Mouse (Mus musculus) inflammation-experienced regulatory T-cells, adult 6 months (primary cell): ENCODE measurements around the gene Enc1. TPM values are rescaled to one million over a fixed set of nuclear protein-coding genes. Genes with fewer than 3 reads are reported as not detected.
"Not testable (repeated sequence)": the region's sequence is repeated elsewhere in the genome, so short reads cannot be mapped to it uniquely, and the experiment has no call there.

Experiments used
- ATAC-seq: one replicate; pipeline ENCODE4 v1.8.0; 2017
- polyA plus RNA-seq, 3 experiments: library from polyadenylated mRNA; unstranded; fragments of 100-300 nt; shearing (Covaris generic); gene quantifications; one replicate each; pipeline ENCODE4 v1.2.1; 2017

Gene Enc1
- polyA plus RNA-seq, 3 experiments from 2014 or later, result 1.7 to 4.6 (median 3.3) TPM

DNA sequence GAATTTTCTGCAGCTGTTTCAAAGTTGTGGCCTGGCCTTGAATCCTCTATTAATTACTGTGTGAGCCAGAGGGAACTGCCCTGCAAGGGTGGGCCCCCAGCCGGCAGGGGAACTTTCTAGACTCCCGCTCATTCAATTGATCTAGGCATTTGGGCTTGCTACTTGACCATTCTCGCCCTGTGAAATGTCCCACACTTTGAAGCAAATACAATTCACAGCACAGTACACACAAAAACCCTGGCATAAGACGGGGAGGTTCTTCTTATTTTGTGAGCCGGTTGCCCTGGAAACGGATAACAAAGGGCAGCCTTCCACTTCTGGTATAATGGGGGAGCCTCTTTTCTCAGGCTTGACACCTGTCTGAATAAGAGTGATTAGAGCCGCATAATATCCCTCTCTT is 11.6 kb downstream of the Enc1 start:
- no peak for ATAC-seq

DNA sequence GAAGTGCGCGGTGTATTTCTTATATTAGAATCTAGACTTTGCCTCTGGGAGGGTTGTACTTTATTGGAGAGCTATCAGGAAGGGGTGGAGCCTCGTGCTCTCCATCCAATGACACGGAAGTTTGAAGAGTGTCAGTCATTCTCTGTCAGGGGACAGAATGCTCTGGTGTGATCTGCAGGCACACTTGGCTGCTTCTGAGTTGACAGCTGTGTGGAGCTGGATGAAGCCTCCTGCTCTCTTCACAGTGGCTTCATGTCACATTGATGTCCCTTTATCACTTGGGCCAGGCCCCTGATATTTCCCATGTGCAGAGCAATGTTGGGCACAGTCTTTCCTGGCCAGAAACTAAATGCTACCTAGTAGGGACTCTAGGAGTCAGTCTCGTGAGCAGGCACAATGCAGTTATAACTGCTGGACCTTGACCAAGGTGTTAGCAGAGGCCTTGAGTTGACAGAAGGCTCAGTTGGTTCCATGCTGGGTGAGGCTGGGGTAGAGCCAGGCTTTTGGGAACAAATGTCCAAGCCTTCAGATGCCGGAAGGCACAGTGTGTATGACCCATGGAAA is 12.6 kb downstream of the Enc1 start:
- no peak for ATAC-seq

DNA sequence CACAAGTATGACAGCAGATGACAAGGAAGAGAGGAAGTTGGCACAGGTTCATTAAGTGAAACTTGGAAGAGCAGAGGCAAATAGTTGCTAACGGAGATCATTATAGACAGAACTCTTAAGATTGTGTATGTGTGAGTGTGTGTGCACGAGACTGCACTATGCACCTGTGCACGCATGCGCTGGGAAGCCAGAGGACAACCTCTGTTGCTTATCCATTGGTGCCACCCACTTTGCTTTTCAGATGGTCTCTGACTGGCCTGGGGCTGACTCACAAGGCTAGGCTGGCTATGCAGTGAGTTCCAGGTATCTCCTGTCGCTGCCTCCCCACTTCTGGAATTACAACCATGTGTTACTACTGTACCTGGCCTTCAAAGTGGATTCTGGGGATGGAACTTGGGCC is 13.1 kb downstream of the Enc1 start:
- ATAC-seq, result no peak

DNA sequence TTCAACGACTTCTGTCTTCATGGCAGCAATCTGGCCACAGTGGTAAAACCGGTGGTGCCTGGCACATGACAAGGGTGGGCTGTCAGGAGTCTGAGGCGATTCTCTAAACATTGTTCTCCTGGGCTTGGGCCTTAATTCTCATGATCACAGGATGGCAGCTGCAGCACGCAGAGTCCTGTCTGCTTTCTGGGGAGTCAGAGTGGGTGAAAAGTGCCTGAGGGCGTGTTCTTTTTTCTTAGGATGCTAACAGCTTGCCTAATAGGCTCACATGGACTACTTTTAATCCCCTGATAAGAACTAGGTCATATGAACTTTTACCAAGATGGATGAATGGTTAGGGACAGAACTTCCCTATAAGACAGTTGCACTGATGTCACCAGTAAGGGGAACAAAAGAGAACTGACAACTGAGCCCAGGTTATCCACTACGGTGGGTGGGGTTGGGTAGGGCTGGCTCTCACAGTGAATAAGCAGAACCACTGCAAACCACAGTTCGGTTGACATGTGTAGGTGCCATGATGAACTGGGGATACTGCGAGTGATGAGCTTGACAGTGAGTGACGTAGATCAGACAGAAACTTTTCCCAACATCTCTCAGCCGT is 13.8 kb downstream of the Enc1 start:
- no peak for ATAC-seq

DNA sequence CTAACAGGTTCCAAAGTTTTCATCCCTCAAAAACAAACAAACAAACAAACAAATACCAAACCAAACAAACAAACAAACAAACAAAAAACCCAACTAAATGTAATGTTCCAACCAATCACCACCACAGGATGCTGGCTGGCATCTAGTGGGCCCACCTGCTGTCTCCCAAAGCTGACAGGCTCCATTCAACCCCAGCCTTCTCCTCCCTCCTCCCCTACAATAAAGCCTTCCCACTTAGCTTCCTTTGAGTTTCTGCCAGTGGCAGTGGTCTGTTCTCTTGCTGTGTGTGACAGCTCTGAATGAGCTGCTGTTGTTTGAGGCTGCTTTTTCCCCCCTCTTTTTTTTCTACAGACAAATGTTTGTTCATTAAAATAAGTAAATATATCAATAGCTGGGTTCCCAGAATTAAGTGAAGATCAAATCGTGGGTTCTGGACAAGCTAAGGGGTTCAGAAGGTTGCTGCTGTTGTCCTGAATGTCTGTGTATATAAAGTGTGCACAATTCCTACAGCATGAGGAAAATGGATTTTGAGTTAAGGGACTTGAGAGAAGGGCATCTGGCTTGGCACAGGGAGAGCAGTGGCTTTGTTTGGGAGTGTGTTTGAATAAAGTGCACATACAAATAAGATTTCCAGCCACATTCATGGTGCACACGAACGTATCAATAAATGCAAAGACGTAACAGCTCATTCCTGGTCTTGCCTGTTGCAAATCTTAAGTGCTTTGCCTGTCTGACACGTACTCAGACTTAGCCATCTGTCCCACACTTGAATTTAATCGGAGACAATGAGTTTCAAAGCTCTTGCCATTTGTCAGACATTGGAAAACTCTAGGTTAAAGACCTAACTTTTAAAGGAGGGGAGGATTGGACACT is 15.3 kb downstream of the Enc1 start:
- ATAC-seq, result no peak

DNA sequence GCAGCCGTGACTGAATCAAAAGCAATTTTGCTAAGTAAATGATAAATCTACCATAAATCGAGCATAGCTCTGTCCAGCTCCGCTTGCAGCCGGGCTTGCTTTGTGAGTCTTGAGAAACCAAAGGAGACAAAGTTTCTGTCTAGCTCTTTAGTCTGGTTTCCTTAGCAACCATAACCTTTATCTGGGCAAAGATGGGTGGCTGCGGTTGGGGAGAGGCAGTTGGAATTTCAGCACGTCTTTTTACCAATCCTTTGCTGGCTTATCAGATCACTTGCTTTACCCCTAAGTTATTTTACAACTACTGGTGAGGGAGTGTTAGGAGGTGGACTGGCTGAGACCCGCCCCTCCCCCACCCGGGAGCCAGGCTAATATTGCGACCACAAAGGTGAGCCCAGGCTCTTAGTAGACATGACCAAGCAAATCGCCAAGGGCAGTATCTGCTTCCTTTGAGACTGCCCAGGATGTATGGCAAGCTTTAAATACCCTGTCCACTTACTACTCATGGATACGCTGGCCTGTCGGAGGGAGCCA is 16.0 kb downstream of the Enc1 start:
- ATAC-seq, result no peak

DNA sequence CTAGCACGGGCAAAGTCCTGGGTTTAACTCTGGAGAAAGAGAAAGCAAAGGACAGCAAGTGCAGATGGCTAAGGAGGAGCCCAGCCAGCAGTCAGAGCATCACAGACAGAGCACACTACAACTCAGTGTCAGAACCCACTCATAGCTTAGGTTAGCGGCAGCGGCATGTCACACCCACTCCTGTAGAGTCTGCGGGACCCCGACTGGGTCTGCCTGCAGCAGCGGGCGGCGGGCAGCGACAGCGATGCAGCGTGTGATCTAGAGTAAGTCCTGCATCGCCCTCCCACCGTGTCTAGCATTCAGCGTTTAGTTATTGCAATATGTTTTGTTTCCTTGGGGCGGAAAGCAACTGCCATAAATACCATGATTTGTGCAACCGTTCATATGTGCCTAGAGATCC is 18.4 kb downstream of the Enc1 start:
- ATAC-seq, result no peak

DNA sequence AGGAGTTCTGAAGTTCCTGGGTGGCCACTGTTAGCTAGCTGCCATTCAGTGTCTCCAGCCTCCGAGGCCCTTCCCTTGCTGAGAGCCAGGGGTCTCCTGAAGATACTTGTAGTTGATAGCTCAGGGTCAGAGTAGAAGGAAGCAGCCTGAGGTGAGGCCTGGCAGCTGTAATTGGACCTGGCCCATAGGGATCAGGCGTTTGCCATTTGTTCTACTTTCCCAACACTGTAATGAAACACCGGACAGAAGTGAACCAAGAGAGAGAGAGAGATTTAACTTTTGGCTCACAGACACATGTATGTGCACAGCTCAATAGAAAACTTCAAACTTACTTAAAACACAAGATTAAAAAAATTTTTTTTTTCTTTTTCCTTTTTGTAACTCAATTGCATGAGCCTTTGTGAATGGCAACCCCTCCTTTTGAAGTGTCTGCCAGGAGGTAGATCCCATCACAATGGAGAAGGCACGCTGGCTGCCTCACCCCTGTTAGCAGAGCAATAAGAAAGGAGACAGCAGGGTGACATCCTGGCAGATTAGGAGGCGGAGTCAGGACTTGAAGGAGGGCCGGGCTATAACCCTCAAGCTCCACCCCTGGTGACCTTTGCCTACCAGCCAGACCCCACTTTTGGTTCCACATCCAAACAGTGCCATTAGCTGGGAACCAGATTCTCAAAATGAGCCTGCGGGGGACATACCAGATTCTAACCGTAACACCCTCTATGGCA is 19.7 kb downstream of the Enc1 start:
- no peak for ATAC-seq

DNA sequence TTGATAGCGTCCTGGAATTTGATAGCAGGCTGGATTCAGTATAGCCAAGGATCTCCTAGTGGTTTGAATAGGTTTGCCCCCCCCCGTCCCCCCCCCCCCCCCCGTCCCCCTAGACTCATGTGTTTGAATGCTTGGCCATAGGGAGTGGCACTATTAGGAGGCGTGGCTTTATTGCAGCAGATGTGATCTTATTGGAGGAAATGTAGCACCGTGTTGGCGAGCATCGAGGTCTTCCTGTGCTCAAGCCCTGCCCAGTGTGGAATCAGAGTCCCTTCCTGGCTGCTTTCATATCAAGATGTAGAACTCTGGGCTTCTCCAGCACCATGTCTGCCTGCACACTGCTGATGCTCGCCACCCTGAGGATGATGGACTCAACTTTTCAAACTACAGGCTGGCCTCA is 20.6 kb downstream of the Enc1 start:
- no peak for ATAC-seq

DNA sequence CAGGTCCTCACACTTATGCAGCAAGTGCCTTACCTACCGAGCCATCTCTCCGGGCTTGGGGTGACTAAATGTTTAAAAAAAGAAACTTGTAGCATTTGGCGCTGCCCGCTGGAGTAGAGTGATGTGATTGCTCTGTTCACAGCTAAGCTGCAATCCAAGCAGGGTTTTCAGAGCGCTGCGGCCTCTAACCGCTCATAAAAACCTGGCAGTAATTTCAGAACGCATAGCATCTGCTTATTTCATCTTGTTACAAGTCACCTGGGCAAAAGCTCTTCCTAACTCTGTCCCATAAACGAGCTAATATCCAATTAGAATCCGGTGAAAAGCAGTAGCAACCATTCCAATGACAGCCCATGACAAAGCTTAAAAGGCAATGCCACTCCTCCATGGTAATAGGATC is 21.8 kb downstream of the Enc1 start:
- no peak for ATAC-seq

DNA sequence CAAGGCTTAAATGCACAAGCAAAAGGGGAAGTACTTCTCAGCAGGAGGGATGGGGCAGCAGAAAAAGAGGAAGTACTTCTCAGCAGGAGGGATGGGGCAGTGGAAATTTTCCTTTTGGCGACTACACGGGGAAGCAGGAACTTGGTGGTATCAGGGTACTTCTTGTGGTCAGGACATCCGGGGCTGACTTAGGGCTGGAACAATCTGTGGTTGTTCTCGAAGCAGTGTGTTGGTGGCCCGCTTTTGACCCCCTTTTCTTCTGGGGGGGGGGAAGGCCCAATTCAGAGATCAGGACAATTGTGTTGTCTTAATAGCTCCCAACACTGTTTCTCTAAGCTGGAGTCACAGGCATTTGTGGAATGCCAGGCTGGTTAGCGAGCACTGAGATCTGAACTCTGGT is 24.6 kb downstream of the Enc1 start:
- not testable (repeated sequence) for ATAC-seq

DNA sequence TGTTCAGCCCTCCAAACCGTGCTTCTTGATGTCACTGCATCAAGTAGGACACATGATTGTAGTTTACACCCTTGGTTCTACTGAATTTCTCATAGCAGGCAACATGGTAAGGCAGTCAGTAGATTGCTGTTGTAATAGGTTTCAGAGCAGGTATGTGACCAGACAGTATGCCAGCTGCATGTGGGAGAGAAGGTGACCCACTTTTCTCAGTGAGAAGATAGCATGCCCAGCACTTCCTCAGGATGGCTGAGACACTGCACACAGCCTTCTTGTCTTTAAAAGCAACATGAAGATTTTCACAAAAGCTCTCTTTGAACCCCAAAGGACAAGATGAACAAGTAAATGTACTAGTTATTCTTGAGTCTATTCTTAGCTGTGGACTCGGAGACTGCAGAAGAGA is 29.8 kb downstream of the Enc1 start:
- ATAC-seq, result no peak

DNA sequence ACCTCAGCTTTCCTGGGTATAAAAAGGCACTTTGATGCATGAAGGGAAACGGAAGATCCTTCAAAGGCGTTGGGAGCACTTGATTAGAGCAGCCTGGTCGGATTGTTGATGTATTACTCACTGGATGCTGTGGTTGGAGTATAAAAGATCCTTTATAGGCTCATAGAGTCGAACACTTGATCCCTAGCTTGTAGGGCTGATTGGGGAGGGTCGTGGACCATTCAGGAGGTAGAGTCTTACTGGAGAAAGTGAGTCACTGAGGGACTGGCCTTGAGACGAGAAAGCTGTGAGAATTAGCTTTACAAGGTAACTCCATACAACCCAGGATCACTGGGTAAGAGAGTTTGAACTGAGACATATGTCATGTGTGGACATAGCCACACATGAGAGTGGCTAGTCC is 30.7 kb downstream of the Enc1 start:
- no peak for ATAC-seq

DNA sequence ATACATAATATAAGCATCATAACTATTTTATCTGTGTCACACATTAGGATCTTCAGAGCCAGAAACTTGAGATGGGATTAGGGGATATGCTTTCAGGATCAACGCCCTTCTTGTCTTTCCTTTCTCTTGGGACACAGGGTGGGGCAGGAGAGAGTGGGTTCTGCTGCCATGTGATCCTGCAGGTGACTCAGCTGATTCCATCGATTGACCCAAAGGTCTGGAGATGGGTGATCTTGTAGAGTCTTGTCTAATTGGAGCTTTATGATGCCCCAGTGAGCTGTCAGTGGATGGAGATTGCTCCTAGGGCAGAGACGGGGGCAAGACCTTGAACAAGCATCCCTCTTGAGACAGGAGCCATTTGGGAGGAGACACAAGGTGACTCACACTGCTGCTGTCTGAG is 33.9 kb downstream of the Enc1 start:
- ATAC-seq, result no peak

DNA sequence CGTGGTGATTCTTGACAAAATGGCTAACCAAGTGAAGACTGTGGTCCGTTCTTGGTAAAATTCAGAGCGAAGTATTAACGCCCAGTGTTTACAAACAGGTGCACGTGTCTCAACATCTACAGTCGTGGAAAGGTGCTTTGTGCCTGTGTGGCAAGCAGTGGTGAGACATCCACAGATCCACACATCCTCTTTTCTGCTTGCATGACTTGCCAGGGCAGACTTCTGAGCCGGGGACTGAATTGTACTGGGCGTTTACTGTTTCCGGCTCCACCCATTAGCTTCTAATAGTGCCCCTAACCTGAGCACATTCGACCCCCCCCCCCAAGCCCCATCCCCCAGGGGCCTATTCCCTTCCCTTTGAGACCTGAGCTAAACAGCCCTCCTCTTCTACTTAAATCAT is 34.6 kb downstream of the Enc1 start:
- ATAC-seq, result no peak

DNA sequence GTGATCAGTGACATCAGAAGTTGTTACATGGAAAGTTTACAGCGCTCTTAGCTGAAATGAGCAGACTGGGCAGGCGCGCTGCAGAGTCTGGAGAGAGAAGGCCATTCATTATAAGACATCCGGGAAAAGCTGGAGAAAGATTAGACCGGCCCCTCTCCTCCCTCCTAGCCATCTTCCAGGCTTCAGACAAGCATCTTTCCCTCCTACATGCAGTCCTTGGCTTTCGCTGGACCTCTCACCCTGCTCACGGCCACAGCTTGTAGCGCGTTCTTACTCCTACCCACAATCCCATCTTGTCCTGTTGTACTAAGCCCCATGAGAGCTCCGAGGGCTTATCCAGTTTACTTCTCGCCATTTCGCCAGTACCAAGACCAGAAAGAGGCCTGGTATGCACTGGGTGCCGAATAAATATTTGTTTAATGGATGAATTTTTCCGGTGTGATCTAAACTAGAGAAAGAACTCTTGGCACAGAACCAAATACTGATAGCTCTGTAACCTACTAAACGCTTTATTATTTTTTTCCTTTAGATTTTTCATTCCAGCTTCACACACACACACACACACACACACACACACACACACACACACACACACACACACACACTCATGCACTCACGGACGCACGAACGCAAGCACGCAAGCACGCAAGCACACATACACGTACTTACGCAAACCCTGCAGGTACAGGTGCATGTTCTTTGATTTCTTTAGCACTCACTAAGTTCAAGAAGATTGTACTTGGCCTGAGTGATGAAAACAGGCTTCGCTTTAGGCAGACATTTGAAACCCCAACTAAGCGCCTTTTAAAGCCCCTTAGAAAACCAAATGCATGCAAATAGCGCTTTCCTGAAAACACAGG is 41.4 kb downstream of the Enc1 start:
- ATAC-seq, result no peak

DNA sequence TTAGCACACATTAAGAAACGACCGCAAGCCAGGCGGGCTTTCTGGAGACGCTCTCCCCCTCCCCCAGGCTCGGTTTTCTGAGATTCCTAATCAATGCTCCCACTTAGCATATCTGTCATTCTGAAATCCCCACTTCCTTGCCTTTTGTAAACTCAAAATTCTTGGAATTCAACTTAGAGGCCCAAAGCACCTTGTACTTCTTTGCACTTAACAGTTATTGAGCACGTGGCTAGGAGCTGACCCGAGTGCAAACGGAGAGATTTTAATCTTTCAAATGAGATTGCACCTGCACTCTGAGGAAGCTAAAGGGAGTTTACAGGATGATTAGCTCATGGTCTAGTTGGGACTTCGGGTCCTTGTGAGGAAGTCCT is 42.0 kb downstream of the Enc1 start:
- no peak for ATAC-seq

DNA sequence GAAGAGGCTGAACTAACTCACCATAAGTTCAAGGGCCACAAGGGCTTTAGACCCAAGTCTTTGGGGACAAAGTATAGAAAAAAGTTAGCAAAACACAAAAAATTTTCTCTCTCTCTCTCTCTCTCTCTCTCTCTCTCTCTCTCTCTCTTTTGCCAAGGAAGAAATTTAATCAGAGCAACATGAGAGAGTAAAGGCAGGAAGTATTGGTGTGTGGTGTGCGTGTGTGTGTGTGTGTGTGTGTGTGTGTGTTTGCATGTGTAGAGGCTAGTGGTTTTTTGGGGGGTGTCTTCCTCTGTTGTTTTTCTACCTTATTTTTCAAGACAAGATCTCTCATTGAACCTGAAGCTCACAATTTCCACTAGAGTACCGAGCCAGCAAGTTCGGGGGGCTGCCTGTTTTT is 46.1 kb downstream of the Enc1 start:
- no peak for ATAC-seq

DNA sequence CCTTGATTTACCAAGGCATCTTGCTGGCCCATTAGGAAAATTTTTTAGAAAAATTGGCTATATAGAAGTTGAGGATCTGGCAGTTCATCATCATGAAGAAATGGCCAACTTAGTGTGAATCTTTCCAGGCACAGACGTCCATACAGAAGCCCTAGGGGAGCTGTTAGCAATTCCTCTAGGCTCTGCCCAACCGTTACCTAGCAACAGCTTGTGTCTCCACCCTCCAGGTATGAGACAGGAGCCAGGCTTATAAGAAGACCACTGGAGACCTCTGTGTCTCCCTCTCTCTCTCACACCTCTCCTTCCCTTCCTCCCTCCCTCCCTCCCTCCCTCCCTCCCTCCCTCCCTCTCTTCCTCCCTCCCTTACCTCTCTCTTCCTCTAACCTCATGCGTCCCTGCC is 49.8 kb downstream of the Enc1 start:
- ATAC-seq, result no peak

DNA sequence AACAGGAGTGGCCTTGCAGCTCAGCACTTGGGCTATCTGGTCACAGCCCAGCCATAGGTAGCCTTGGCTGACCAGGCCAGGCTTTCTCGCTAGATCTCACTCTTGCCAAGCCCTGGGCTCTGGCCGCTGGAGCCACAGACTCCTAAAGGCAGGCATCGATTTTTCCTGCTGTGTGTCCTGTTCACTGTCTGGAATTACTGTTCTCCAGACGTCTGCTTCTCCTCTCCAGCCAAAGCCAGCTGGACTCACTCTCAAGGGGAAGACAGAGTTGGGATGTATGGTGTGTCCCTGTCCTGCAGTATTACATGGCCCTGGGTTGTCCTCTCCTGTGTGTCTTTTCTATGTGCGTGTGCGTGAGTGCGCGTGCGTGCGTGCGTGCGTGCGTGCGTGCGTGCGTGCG is 50.4 kb downstream of the Enc1 start:
- ATAC-seq, result no peak

DNA sequence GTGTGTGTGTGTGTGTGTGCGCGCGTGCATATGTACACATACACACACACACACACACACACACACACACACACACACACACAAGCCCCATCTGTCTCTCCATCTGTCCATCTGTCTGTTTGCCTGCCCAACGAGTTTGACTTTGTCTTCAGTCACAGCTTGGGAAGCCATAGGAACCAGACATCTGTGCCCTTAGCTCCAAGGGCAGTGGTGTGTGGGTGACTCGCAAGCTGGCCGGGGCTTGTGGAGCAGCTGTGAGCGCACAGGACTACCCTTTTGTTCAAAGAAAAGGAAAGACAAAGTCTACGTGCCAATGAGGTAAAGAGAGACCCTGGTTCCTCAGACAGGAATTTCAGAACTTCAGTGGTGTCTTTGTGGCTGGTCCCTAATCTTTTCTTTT is 51.1 kb downstream of the Enc1 start:
- no peak for ATAC-seq
